ENCODE assay signal across 32 mouse cellular contexts in genomic region chr14:34505309-34505708, GRCm38 (mm10). TPM values are rescaled to one million over a fixed set of nuclear protein-coding genes. Genes with fewer than 3 reads are reported as not detected.
DNase-seq lines count a peak whose midpoint lies in the region; ATAC-seq and TF ChIP-seq lines count a peak whose summit lies in the region.
"Had no signal": no experiment of that assay in that cellular context is flagged by ENCODE, and none has a peak within 500 bp of the region (broad histone marks: within the 10 kb centered on the region; RNA-seq: fewer than 3 reads in every experiment).

No protein-coding gene starts in this region.

- no peak overlapping the region for H3K4me3 ChIP-seq in forebrain, embryonic 10.5 days
- no peak overlapping the region for H3K4me3 ChIP-seq in forebrain, embryonic 14.5 days (ENCODE audit: low read depth, low read length)
- no peak overlapping the region for H3K4me3 ChIP-seq in heart, embryonic 14.5 days (ENCODE audit: control insufficient read depth in 1 of 2, insufficient read depth in 1 of 2, low read depth in 1 of 2, low read length in 2 of 2)
- no peak overlapping the region for H3K4me3 ChIP-seq in intestine, postnatal 0 days (ENCODE audit: low read depth, low read length)
- H3K4me3 ChIP-seq: embryonic facial prominence, embryonic 15.5 days; hindbrain, embryonic 10.5 days; limb, embryonic 15.5 days; liver, embryonic 15.5 days; midbrain, embryonic 15.5 days; neural tube, embryonic 12.5 days had no signal

- peak; percentile 9 for DNase-seq in forebrain, embryonic 10.5 days (ENCODE audit: extremely low spot score, low spot score)
- no peak for DNase-seq in forebrain, embryonic 14.5 days (ENCODE audit: low spot score)
- DNase-seq in heart, adult 18-20 months = no peak
- peak; percentile 6 for DNase-seq in 416B (ENCODE audit: low read depth)
- no peak for DNase-seq in cerebellum, postnatal 25 days
- DNase-seq: adrenal gland, postnatal 25 days; cerebellum, adult 9-10 months; kidney, adult 11 months; kidney, postnatal 4 days; layer of hippocampus, adult 9-11 months; left cerebral cortex, postnatal 4 days; right cerebral cortex, postnatal 14 days; spleen, adult 18-20 months; thymus, postnatal 14 days had no signal

- TF ChIP-seq CTCF in intestine, postnatal 0 days (IDR thresholded peaks at IDR 0.05; ENCODE audit: low read depth) = no peak

- no peaks in the 10 kb centered on the region for H3K9me3 ChIP-seq in forebrain, embryonic 10.5 days
- no peaks in the 10 kb centered on the region for H3K9me3 ChIP-seq in forebrain, embryonic 14.5 days (replicated peaks; ENCODE audit: control insufficient read depth, low read length)
- H3K9me3 ChIP-seq in heart, embryonic 14.5 days (ENCODE audit: control insufficient read depth, low read length) = no peaks in the 10 kb centered on the region
- no peaks in the 10 kb centered on the region for H3K9me3 ChIP-seq in intestine, postnatal 0 days (ENCODE audit: control insufficient read depth)
- H3K9me3 ChIP-seq: embryonic facial prominence, embryonic 15.5 days; hindbrain, embryonic 10.5 days; limb, embryonic 15.5 days; liver, embryonic 15.5 days; midbrain, embryonic 15.5 days; neural tube, embryonic 12.5 days had no signal

- no peak for ATAC-seq in forebrain, embryonic 14.5 days
- ATAC-seq in heart, embryonic 14.5 days (ENCODE audit: insufficient number of reproducible peaks, insufficient read depth, low FRiP score, low read depth) = no peak
- ATAC-seq in intestine, postnatal 0 days = peak; percentile 72
- ATAC-seq: CD4-positive, CD25-positive, alpha-beta regulatory T cell, adult 4 months; hindbrain, embryonic 16.5 days; midbrain, embryonic 15.5 days had no signal

- peaks cover 35% of the 10 kb centered on the region for H3K4me1 ChIP-seq in forebrain, embryonic 10.5 days
- peaks cover 18% of the 10 kb centered on the region for H3K4me1 ChIP-seq in forebrain, embryonic 14.5 days (ENCODE audit: control insufficient read depth, insufficient read depth, low read length)
- peaks cover 18 to 46% of the 10 kb centered on the region in 2 experiments for H3K4me1 ChIP-seq in heart, embryonic 14.5 days (ENCODE audit: control insufficient read depth in 2 of 2, insufficient read depth in 2 of 2, low read length in 2 of 2)
- H3K4me1 ChIP-seq in intestine, postnatal 0 days (replicated peaks; ENCODE audit: control insufficient read depth, insufficient read depth, low read length) = no peaks in the 10 kb centered on the region

- H3K4me2 ChIP-seq in forebrain, embryonic 14.5 days (ENCODE audit: low read length) = no peak overlapping the region
- no peak overlapping the region for H3K4me2 ChIP-seq in heart, embryonic 14.5 days (ENCODE audit: low read length)
- no peak overlapping the region for H3K4me2 ChIP-seq in intestine, postnatal 0 days (replicated peaks; ENCODE audit: low read depth)
- H3K4me2 ChIP-seq: embryonic facial prominence, embryonic 15.5 days; limb, embryonic 15.5 days; liver, embryonic 15.5 days; midbrain, embryonic 15.5 days; neural tube, embryonic 12.5 days had no signal

- no peaks in the 10 kb centered on the region for H3K36me3 ChIP-seq in forebrain, embryonic 10.5 days (replicated peaks)
- no peaks in the 10 kb centered on the region for H3K36me3 ChIP-seq in forebrain, embryonic 14.5 days (ENCODE audit: control insufficient read depth, insufficient read depth, low read length)
- no peaks in the 10 kb centered on the region for H3K36me3 ChIP-seq in heart, embryonic 14.5 days (ENCODE audit: control insufficient read depth, insufficient read depth, low read length)
- no peaks in the 10 kb centered on the region for H3K36me3 ChIP-seq in intestine, postnatal 0 days (ENCODE audit: control insufficient read depth, insufficient read depth)
- H3K36me3 ChIP-seq: embryonic facial prominence, embryonic 15.5 days; hindbrain, embryonic 10.5 days; limb, embryonic 15.5 days; liver, embryonic 15.5 days; midbrain, embryonic 15.5 days; neural tube, embryonic 12.5 days had no signal

- H3K27ac ChIP-seq in forebrain, embryonic 10.5 days = no peak overlapping the region
- H3K27ac ChIP-seq in forebrain, embryonic 14.5 days (ENCODE audit: low read depth, low read length) = no peak overlapping the region
- peak overlapping the region; percentile 44 to 67 for H3K27ac ChIP-seq in heart, embryonic 14.5 days (replicated peaks in 1 of 2; ENCODE audit: control insufficient read depth in 1 of 2, insufficient read depth in 1 of 2, low read depth in 2 of 2, low read length in 2 of 2)
- 0 out of 2 replicates have a peak overlapping the region, but pooled peaks have one; percentile 11 for H3K27ac ChIP-seq in intestine, postnatal 0 days (ENCODE audit: low read depth, low read length)
- H3K27ac ChIP-seq: hindbrain, embryonic 10.5 days; limb, embryonic 15.5 days; liver, embryonic 15.5 days; macrophage; midbrain, embryonic 15.5 days; neural tube, embryonic 12.5 days had no signal

- 77% methylated on average over 7 of the region's 7 CpGs for WGBS in forebrain, embryonic 10.5 days
- 74% methylated on average over 7 of the region's 7 CpGs for WGBS in forebrain, embryonic 14.5 days
- 31% methylated on average over 7 of the region's 7 CpGs for WGBS in heart, embryonic 14.5 days
- 42% methylated on average over 7 of the region's 7 CpGs for WGBS in intestine, postnatal 0 days

- peaks cover 14% of the 10 kb centered on the region for H3K27me3 ChIP-seq in forebrain, embryonic 10.5 days (ENCODE audit: poor library complexity, severe bottlenecking)
- no peaks in the 10 kb centered on the region for H3K27me3 ChIP-seq in forebrain, embryonic 14.5 days (replicated peaks; ENCODE audit: control insufficient read depth, insufficient read depth, low read length)
- H3K27me3 ChIP-seq in heart, embryonic 14.5 days (ENCODE audit: control insufficient read depth, insufficient read depth, low read length) = peaks cover 8% of the 10 kb centered on the region; the same call in 1 of the 2 replicates
- H3K27me3 ChIP-seq in intestine, postnatal 0 days (replicated peaks; ENCODE audit: control insufficient read depth, insufficient read depth, low read length) = no peaks in the 10 kb centered on the region
- H3K27me3 ChIP-seq: embryonic facial prominence, embryonic 15.5 days; limb, embryonic 15.5 days; midbrain, embryonic 15.5 days; neural tube, embryonic 12.5 days had no signal

- no peak overlapping the region for H3K9ac ChIP-seq in forebrain, embryonic 14.5 days (ENCODE audit: low read length)
- H3K9ac ChIP-seq in heart, embryonic 14.5 days (ENCODE audit: low read length) = 0 out of 2 replicates have a peak overlapping the region, but pooled peaks have one; percentile 3
- H3K9ac ChIP-seq in intestine, postnatal 0 days (ENCODE audit: low read depth, low read length) = no peak overlapping the region
- H3K9ac ChIP-seq: embryonic facial prominence, embryonic 15.5 days; limb, embryonic 15.5 days; liver, embryonic 15.5 days; midbrain, embryonic 15.5 days; neural tube, embryonic 12.5 days had no signal

RNA-seq across cellular contexts. Expression of gene Bmpr1a, which starts 2.2 kb away (rescaled TPM):
- polyA plus RNA-seq in forebrain, embryonic 10.5 days (2016; fragmentation: Nextera tagmentation; extraction: Ambion mirVana) = 44.5 and 47.6 TPM in 2 replicates
- 21.3 and 22.5 TPM in 2 replicates for polyA plus RNA-seq in forebrain, embryonic 14.5 days (2014; fragmentation: Nextera tagmentation; extraction: Ambion mirVana)
- polyA plus RNA-seq in heart, embryonic 14.5 days (2014; fragmentation: Nextera tagmentation; extraction: Ambion mirVana) = 44.2 and 49.0 TPM in 2 replicates
- 10 to 100 TPM; 52.9 to 56.9 TPM for total RNA-seq in heart, adult 18-20 months (2021)
- polyA plus RNA-seq in intestine, postnatal 0 days (2015; fragmentation: Nextera tagmentation; extraction: Ambion mirVana) = 18.8 and 19.3 TPM in 2 replicates

RNA-seq across cellular contexts. Expression of gene 9230112D13Rik, which starts 17.3 kb away (rescaled TPM):
- polyA plus RNA-seq in forebrain, embryonic 10.5 days (2016; fragmentation: Nextera tagmentation; extraction: Ambion mirVana) = not detected in 2 replicates
- not detected in 2 replicates for polyA plus RNA-seq in forebrain, embryonic 14.5 days (2014; fragmentation: Nextera tagmentation; extraction: Ambion mirVana)
- not detected in 2 replicates for polyA plus RNA-seq in heart, embryonic 14.5 days (2014; fragmentation: Nextera tagmentation; extraction: Ambion mirVana)
- not detected for total RNA-seq in heart, adult 18-20 months (2021)
- not detected in 2 replicates for polyA plus RNA-seq in intestine, postnatal 0 days (2015; fragmentation: Nextera tagmentation; extraction: Ambion mirVana)
- total RNA-seq: adrenal gland, postnatal 25 days; common myeloid progenitor, adult 5-6 weeks; gastrocnemius, postnatal 4 days; left cerebral cortex, adult 18-20 months; left cerebral cortex, postnatal 4 days had no signal
- polyA plus RNA-seq: brain, embryonic 14.5 days; CD4-positive, CD25-positive, alpha-beta regulatory T cell, adult 4 months; embryonic facial prominence, embryonic 15.5 days; forebrain, embryonic 11.5 days; hindbrain, embryonic 10.5 days; hindbrain, embryonic 16.5 days; kidney, embryonic 16.5 days; limb, embryonic 15.5 days; liver, embryonic 15.5 days; lung, embryonic 16.5 days; macrophage; midbrain, embryonic 15.5 days; neural tube, embryonic 12.5 days had no signal

Comparison
In these comparisons a context has a peak if more than half of its experiments do, and no peak if none do; other contexts are left out.
1. DNase-seq: peak in forebrain, embryonic 10.5 days (single experiment) and 416B (single experiment); none in forebrain, embryonic 14.5 days (single experiment), heart, adult 18-20 months (0 of 2) and cerebellum, postnatal 25 days (0 of 2).
2. H3K27ac ChIP-seq: peak in heart, embryonic 14.5 days (2 of 2) and intestine, postnatal 0 days (single experiment); none in forebrain, embryonic 10.5 days (single experiment) and forebrain, embryonic 14.5 days (single experiment).